ENCODE assay signal across 14 mouse cellular contexts in the genomic region with DNA sequence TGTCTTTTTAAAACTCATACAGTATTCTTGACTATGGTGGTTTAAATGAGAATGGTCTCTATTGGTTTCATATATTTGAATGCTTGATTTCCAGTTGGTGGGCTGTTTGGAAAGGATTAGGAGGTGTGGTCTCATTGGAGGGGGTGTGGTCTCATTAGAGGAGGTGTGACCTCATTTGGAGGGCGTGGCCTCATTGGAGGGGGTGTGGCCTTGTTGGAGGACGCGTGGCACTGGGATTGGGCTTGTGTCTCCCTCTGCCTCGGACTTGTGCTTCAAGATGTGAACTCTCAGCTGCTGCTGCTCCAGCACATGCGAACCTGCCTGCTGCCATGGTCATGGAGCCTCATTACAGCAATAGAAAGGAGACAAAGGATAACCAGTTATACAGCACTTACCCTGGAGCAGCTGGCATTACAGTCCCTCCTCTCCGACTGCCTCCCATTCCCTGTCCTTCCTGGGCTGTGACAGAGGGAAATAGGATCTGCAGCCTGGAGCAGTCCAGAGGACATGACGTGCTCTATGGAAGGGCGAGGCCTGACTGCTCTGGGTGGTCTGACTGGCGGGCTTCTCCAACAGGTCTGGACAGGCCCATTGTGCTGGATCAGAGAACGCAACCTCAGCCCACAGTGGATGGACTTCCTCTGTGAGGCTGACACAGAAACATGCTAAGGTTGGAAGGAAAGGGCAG. TPM values are rescaled to one million over a fixed set of nuclear protein-coding genes. Genes with fewer than 3 reads are reported as not detected.
A peak's percentile ranks its signal among the peaks of the same experiment; 100 is the strongest.
DNase-seq lines count a peak whose midpoint lies in the region; ATAC-seq and TF ChIP-seq lines count a peak whose summit lies in the region.
"Had no signal": no experiment of that assay in that cellular context is flagged by ENCODE, and none has a peak within 500 bp of the region (broad histone marks: within the 10 kb centered on the region; RNA-seq: fewer than 3 reads in every experiment).

No protein-coding gene starts in this region.

- no peak for ATAC-seq in liver, embryonic 11.5 days (replicated peaks; ENCODE audit: low FRiP score)

- no peak overlapping the region for H3K27ac ChIP-seq in gastrocnemius, adult 2 months
- H3K27ac ChIP-seq in liver, embryonic 11.5 days (ENCODE audit: low read depth, low read length): no peak overlapping the region
- peak overlapping the region; percentile 1 for H3K27ac ChIP-seq in ES-Bruce4 (ENCODE audit: insufficient read depth, low read length)
- H3K27ac ChIP-seq: liver, embryonic 13.5 days; macrophage had no signal

- WGBS in liver, embryonic 11.5 days: 66% methylated on average over 10 of the region's 10 CpGs

- H3K4me3 ChIP-seq in gastrocnemius, adult 2 months: no peak overlapping the region
- H3K4me3 ChIP-seq in liver, embryonic 11.5 days (ENCODE audit: low read depth, low read length): no peak overlapping the region
- H3K4me3 ChIP-seq in ES-Bruce4 (ENCODE audit: low read depth, low read length): peak overlapping the region; percentile 15
- H3K4me3 ChIP-seq: liver, embryonic 13.5 days had no signal

- TF ChIP-seq EP300 in ES-Bruce4 (IDR thresholded peaks at IDR 0.05; ENCODE audit: insufficient read depth, low read depth, low read length): peak; percentile 64; the same call in 1 of the 2 replicates

- no peak overlapping the region for H3K9ac ChIP-seq in liver, embryonic 11.5 days (ENCODE audit: low read depth, low read length)
- H3K9ac ChIP-seq in ES-Bruce4 (ENCODE audit: low read depth, poor library complexity, severe bottlenecking): no peak overlapping the region
- H3K9ac ChIP-seq: liver, embryonic 13.5 days had no signal

- no peaks in the 10 kb centered on the region; the same call in 1 of the 2 replicates for H3K27me3 ChIP-seq in liver, embryonic 11.5 days (replicated peaks; ENCODE audit: control insufficient read depth, insufficient read depth, low read length)
- H3K27me3 ChIP-seq in ES-Bruce4 (ENCODE audit: control insufficient read depth, insufficient read depth, low read length, poor library complexity, severe bottlenecking): no peaks in the 10 kb centered on the region
- H3K27me3 ChIP-seq: CH12.LX had no signal

- peak; percentile 47 for TF ChIP-seq POLR2A in ES-Bruce4 (IDR thresholded peaks at IDR 0.05; ENCODE audit: insufficient read depth, low read length)

- no peak for TF ChIP-seq CTCF in gastrocnemius, adult 2 months (IDR thresholded peaks at IDR 0.05)
- TF ChIP-seq CTCF in ES-Bruce4 (IDR thresholded peaks at IDR 0.05; ENCODE audit: low read depth, low read length): no peak

- intact Hi-C loops in gastrocnemius, adult 2 months (cut with DNase I): loop anchor here (5.0 kb wide), 1 partner anchor 270 kb away; no protein-coding TSS in a partner anchor

- H3K4me1 ChIP-seq in liver, embryonic 11.5 days (replicated peaks; ENCODE audit: control insufficient read depth, insufficient read depth, low read length): peaks cover 4% of the 10 kb centered on the region; the same call in 1 of the 2 replicates
- H3K4me1 ChIP-seq in ES-Bruce4 (ENCODE audit: control insufficient read depth, insufficient read depth, low read length): no peaks in the 10 kb centered on the region

- no peak overlapping the region for H3K4me2 ChIP-seq in liver, embryonic 11.5 days
- H3K4me2 ChIP-seq: liver, embryonic 13.5 days had no signal

- DNase-seq in gastrocnemius, postnatal 10 days: peak; percentile 41
- DNase-seq in gastrocnemius, adult 2 months: no peak
- DNase-seq in liver (peak; percentile 51), ZHBTc4 (ENCODE audit: low read depth, low spot score) (peak; percentile 92)
- DNase-seq in liver, embryonic 11.5 days (ENCODE audit: low spot score): no peak
- no peak for DNase-seq in urinary bladder, postnatal 10 days (ENCODE audit: low spot score)
- DNase-seq in ovary, postnatal 14 days (ENCODE audit: low spot score): no peak
- DNase-seq: adrenal gland, postnatal 36 days; cerebellum, adult 11 months; gastrocnemius, postnatal 25 days; liver, embryonic 13.5 days had no signal

- H3K36me3 ChIP-seq in liver, embryonic 11.5 days (ENCODE audit: control insufficient read depth, insufficient read depth, low read length): no peaks in the 10 kb centered on the region
- H3K36me3 ChIP-seq in ES-Bruce4 (ENCODE audit: control insufficient read depth, insufficient read depth, low read length, poor library complexity, severe bottlenecking): no peaks in the 10 kb centered on the region
- H3K36me3 ChIP-seq: liver, embryonic 13.5 days had no signal

- H3K9me3 ChIP-seq in liver, embryonic 11.5 days (ENCODE audit: control insufficient read depth, low read length): no peaks in the 10 kb centered on the region
- no peaks in the 10 kb centered on the region for H3K9me3 ChIP-seq in ES-Bruce4 (replicated peaks; ENCODE audit: control insufficient read depth, insufficient read depth, low read length, poor library complexity, severe bottlenecking)
- H3K9me3 ChIP-seq: liver, embryonic 13.5 days had no signal

RNA-seq across cellular contexts. Expression of gene Tmem44, which starts 28.2 kb away (rescaled TPM):
- total RNA-seq in gastrocnemius, postnatal 10 days (2021): 1 to 10 TPM; 5.3 to 8.7 TPM
- total RNA-seq in gastrocnemius, adult 2 months (2021): 1 to 10 TPM; 1.7 to 2.1 TPM
- polyA plus RNA-seq in liver, embryonic 11.5 days (2014; fragmentation: Nextera tagmentation; extraction: Ambion mirVana): 3.5 and 4.1 TPM in 2 replicates
- 4.2 and 5.4 TPM in 2 replicates for polyA plus RNA-seq in ES-Bruce4 (2011; ENCODE audit: insufficient read depth, insufficient read length, low read depth, missing spikeins)
- polyA plus RNA-seq: macrophage had no signal

Comparison
In these comparisons a context has a peak if more than half of its experiments do, and no peak if none do; other contexts are left out.
1. DNase-seq: peak in gastrocnemius, postnatal 10 days (single experiment), liver (single experiment) and ZHBTc4 (single experiment); none in gastrocnemius, adult 2 months (single experiment), liver, embryonic 11.5 days (single experiment), urinary bladder, postnatal 10 days (single experiment) and ovary, postnatal 14 days (single experiment).